Mouse (Mus musculus) kidney, postnatal 0 days (tissue): ENCODE results near the gene Ppp1r16b. TPM values are rescaled to one million over a fixed set of nuclear protein-coding genes. Genes with fewer than 3 reads are reported as not detected.

Experiments used
- ATAC-seq: fragments of 200-750 bp; cut with Nextera tagmentation; replicated peaks from 2 replicates; pipeline ENCODE4 v1.8.0; 2017; ENCODE audit warnings: low read depth, moderate number of reproducible peaks, moderate TSS enrichment, moderate library complexity; ENCODE audit not compliant: low FRiP score
- DNase-seq: peaks from one replicate; pipeline ENCODE4 v3.0.0-alpha.2; 2016; ENCODE audit warnings: low spot score
- H3K27ac ChIP-seq: fragments of 300-500 bp; sonication (generic); 2 replicates; pipeline ENCODE4 v1.5.1; 2014; ENCODE audit warnings: mild to moderate bottlenecking
- H3K27me3 ChIP-seq: fragments of 300-500 bp; sonication (generic); 2 replicates; pipeline ENCODE4 v1.6.1; 2014; ENCODE audit warnings: low read length, mixed read lengths; ENCODE audit not compliant: insufficient read depth
- H3K36me3 ChIP-seq: fragments of 300-500 bp; sonication (generic); 2 replicates; pipeline ENCODE4 v1.6.1; 2014; ENCODE audit warnings: low read length, mixed read lengths; ENCODE audit not compliant: insufficient read depth
- H3K4me1 ChIP-seq: fragments of 300-500 bp; sonication (generic); replicated peaks from 2 replicates; pipeline ENCODE4 v1.6.1; 2014; ENCODE audit warnings: antibody characterized with exemption, low read length, mixed read lengths; ENCODE audit not compliant: insufficient read depth
- H3K4me2 ChIP-seq: fragments of 300-500 bp; sonication (generic); 2 replicates; pipeline ENCODE4 v1.6.1; 2014; ENCODE audit warnings: mild to moderate bottlenecking, low read length, moderate library complexity, mixed read lengths
- H3K4me3 ChIP-seq: fragments of 300-500 bp; sonication (generic); replicated peaks from 2 replicates; pipeline ENCODE4 v1.5.1; 2014; ENCODE audit warnings: low read depth, low read length
- H3K9ac ChIP-seq: fragments of 300-500 bp; sonication (generic); 2 replicates; pipeline ENCODE4 v1.6.1; 2014; ENCODE audit warnings: low read depth, low read length
- H3K9me3 ChIP-seq: fragments of 300-500 bp; sonication (generic); replicated peaks from 2 replicates; pipeline ENCODE4 v1.6.1; 2016; ENCODE audit warnings: low read length, inconsistent platforms, mixed read lengths
- CTCF ChIP-seq: IDR thresholded peaks from 2 replicates; pipeline ENCODE4 v1.5.1; 2016; ENCODE audit warnings: antibody characterized with exemption, low read depth, mild to moderate bottlenecking, moderate library complexity
- WGBS: fragments of 180-500 bp; shearing (Covaris S2); extraction: QIAGEN DNeasy Blood & Tissue Kit; methylation state at CpG from one replicate; pipeline ENCODE4 v1.1.7; 2014; 5-methylcytosine and 5-hydroxymethylcytosine counted together
- polyA plus RNA-seq: library from polyadenylated mRNA; unstranded; fragments of >200 nt; fragmentation: Nextera tagmentation; extraction: Ambion mirVana; gene quantifications from 2 replicates; pipeline ENCODE4 v1.2.1, GENCODE M21; 2015

The Ppp1r16b gene
- polyA plus RNA-seq, 1 experiment from 2014 or later: 10.1 TPM

DNA sequence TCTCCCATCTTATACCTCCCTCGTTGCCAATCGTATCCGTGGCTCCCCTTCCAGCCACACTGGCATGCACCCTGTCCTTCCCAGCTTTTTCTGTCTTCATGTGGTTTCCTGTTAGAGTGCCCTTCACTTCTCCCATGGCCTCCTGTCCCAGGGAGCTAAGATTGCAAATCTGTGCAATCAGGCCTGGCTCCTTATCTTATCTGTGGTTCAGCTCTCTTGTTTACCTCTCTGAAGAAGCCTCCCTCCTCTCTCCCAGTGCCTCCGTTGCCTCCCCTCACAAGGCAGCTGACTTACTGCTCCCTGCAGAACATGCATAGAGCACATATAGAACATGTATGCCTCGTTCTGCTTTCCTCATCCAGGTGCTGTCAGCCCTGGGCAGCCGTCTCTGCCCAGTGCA, 112.3 kb downstream of the Ppp1r16b start:
- peaks cover 19% of the 10 kb centered on the region; the same call in 1 of the 2 replicates for H3K36me3 ChIP-seq
- H3K9ac ChIP-seq: no peak overlapping the region
- H3K4me1 ChIP-seq: 0 out of 2 replicates have a peak, but pooled peaks cover 3% of the 10 kb centered on the region
- H3K4me2 ChIP-seq: no peak overlapping the region
- no peak for DNase-seq
- no peak for ATAC-seq
- H3K27ac ChIP-seq: no peak overlapping the region
- no peaks in the 10 kb centered on the region for H3K27me3 ChIP-seq
- H3K4me3 ChIP-seq: no peak overlapping the region
- H3K9me3 ChIP-seq: no peaks in the 10 kb centered on the region
- 63% methylated on average over 6 of the region's 6 CpGs for WGBS
- no peak for TF ChIP-seq CTCF

GRCm38 (mm10) chr2:158778349-158778748, 113.2 kb downstream of the Ppp1r16b start:
- H3K9ac ChIP-seq: no peak overlapping the region
- no peak for DNase-seq
- H3K4me3 ChIP-seq: no peak overlapping the region
- H3K4me2 ChIP-seq: no peak overlapping the region
- no peaks in the 10 kb centered on the region for H3K27me3 ChIP-seq
- no peaks in the 10 kb centered on the region for H3K9me3 ChIP-seq
- TF ChIP-seq CTCF: no peak
- no peak overlapping the region for H3K27ac ChIP-seq
- ATAC-seq: no peak
- peaks cover 22% of the 10 kb centered on the region for H3K36me3 ChIP-seq
- WGBS: 62% methylated on average over 7 of the region's 7 CpGs
- H3K4me1 ChIP-seq: 0 out of 2 replicates have a peak, but pooled peaks cover 3% of the 10 kb centered on the region

GRCm38 (mm10) chr2:158781126-158781525, 115.9 kb downstream of the Ppp1r16b start:
- ATAC-seq: no peak
- H3K9ac ChIP-seq: no peak overlapping the region
- H3K9me3 ChIP-seq: no peaks in the 10 kb centered on the region
- H3K36me3 ChIP-seq: peaks cover 41% of the 10 kb centered on the region
- H3K4me3 ChIP-seq: no peak overlapping the region
- no peak overlapping the region for H3K4me2 ChIP-seq
- TF ChIP-seq CTCF: no peak
- H3K27me3 ChIP-seq: no peaks in the 10 kb centered on the region
- H3K27ac ChIP-seq: no peak overlapping the region
- 89% methylated on average over 7 of the region's 7 CpGs for WGBS
- no peak for DNase-seq
- no peaks in the 10 kb centered on the region for H3K4me1 ChIP-seq

GRCm38 (mm10) chr2:158786927-158787795, 122.0 kb downstream of the Ppp1r16b start:
- Histone ChIP-seq H3K4me1 (no peaks in the 10 kb centered on the region), H3K4me2 (no peak overlapping the region), H3K9me3 (no peaks in the 10 kb centered on the region), H3K36me3 (peaks cover 26% of the 10 kb centered on the region), H3K27me3 (no peaks in the 10 kb centered on the region), H3K27ac (no peak overlapping the region), H3K9ac (no peak overlapping the region), H3K4me3 (no peak overlapping the region)
- TF ChIP-seq CTCF: no peak
- WGBS: 87% methylated on average over 14 of the region's 14 CpGs
- DNase-seq (no peak), ATAC-seq (no peak)

- 0 out of 2 replicates have a peak, but pooled peaks cover 5% of the 10 kb centered on the region for H3K4me1 ChIP-seq
- peak within 1 kb of the TSS; percentile 87 for H3K27ac ChIP-seq
- TF ChIP-seq CTCF: no peak
- peak within 1 kb of the TSS; percentile 89 for H3K4me3 ChIP-seq
- H3K36me3 ChIP-seq: no peaks in the 10 kb centered on the region
- H3K9ac ChIP-seq: peak within 1 kb of the TSS; percentile 78
- DNase-seq (peak; percentile 97), ATAC-seq (peak; percentile 99)
- no peaks in the 10 kb centered on the region for H3K9me3 ChIP-seq
- H3K4me2 ChIP-seq: peak within 1 kb of the TSS; percentile 90
- 0% methylated on average over 33 of the region's 33 CpGs for WGBS
- H3K27me3 ChIP-seq: no peaks in the 10 kb centered on the region
These were observed 129.4 kb downstream of the Ppp1r16b start, which contains the start of gene Dhx35 for GRCm38 (mm10) chr2:158794494-158795004. TSS of gene Dhx35 (plus strand) at chr2:158794807.

DNA sequence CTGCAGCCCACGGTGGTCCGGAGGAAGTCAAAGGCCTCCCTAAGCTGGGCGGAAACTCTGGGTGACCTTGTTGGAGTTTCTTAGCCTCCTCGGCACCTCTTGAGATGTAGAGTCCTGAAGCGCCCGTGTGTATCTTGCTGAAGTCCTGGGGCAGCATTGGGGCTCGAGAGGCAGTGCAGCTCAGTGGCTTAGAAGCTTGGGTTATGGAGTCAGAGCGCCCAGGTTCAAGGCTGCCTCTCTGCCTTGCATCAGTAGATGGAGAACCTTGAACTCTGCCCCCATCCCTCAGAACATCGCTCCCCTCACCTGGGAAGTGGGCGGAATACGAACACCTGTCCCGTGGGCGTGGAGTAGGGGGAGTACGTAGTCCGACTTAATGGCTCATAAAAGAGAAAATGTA, 129.8 kb downstream of the Ppp1r16b start:
- Histone ChIP-seq H3K9ac (peak overlapping the region; percentile 78), H3K4me2 (peak overlapping the region; percentile 90), H3K4me3 (peak overlapping the region; percentile 89), H3K27me3 (no peaks in the 10 kb centered on the region), H3K4me1 (0 out of 2 replicates have a peak, but pooled peaks cover 5% of the 10 kb centered on the region), H3K9me3 (no peaks in the 10 kb centered on the region), H3K36me3 (no peaks in the 10 kb centered on the region), H3K27ac (peak overlapping the region; percentile 82)
- no peak for DNase-seq
- 5% methylated on average over 15 of the region's 15 CpGs for WGBS
- no peak for ATAC-seq
- no peak for TF ChIP-seq CTCF
